Mouse (Mus musculus): ENCODE results near the gene Pon3. TPM values are rescaled to one million over a fixed set of nuclear protein-coding genes. Genes with fewer than 3 reads are reported as not detected.
"Not testable (repeated sequence)": the region's sequence is repeated elsewhere in the genome, so short reads cannot be mapped to it uniquely, and the experiment has no call there.

The Pon3 gene
- total RNA-seq, 2 experiments from 2014 or later = 2.0 to 2.5 TPM

DNA sequence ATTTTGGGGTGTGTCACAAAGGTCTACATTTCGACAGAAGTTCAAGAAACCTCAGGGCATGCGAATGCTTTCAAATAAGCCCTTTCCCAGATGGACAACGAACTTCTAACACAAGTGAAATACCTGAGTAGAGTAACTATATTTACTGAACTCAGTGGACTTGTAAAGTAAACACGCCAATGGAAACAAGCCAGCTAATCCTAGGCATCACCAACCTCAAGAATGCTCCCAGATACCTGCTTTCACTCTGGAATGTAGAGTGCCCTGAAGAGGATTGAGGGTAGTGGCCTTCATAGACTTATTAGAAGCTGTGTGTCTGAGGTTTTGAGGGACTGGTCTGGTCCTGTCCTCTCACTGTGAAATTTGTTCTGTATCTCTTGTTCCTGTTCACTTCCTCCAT, 18.6 kb downstream of the Pon3 start:
- Histone ChIP-seq H3K4me3 (no peak overlapping the region), H3K27ac (no peak overlapping the region)
- no peak for TF ChIP-seq CTCF (IDR thresholded peaks at IDR 0.05)
- no peak for DNase-seq (ENCODE audit: extremely low spot score in 1 of 2, low spot score in 2 of 2)
- intact Hi-C loops (cut with DNase I) = no loop called here

DNA sequence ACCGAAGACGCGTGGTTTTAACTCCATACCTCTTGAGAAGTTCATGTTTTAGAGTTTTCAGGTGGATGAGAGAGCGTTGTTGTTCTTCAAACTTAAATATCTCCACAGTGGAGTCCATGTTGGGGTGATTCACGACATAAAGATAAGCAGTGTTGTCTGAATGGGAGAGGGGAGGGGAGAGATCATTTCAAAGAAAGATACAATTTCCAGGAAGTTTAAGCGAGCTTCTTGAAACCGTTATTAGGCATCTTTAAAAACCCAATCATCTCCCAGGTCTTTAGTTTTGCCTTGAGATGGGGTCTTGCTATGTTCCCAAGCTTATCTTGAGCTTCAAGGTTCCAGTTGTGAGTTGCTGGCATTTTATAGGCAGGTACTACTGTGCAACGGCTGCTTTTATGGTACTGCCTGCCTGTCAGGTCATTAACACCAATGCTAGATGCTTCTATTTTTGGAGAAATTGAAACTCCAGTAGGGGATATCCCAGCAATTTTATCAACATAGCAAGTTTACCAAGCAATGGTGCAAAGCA, 19.2 kb downstream of the Pon3 start:
- H3K27ac ChIP-seq = no peak overlapping the region
- no peak overlapping the region for H3K4me3 ChIP-seq
- intact Hi-C loops (cut with DNase I) = no loop called here
- no peak for TF ChIP-seq CTCF (IDR thresholded peaks at IDR 0.05)
- DNase-seq (ENCODE audit: extremely low spot score in 1 of 2, low spot score in 2 of 2) = no peak

DNA sequence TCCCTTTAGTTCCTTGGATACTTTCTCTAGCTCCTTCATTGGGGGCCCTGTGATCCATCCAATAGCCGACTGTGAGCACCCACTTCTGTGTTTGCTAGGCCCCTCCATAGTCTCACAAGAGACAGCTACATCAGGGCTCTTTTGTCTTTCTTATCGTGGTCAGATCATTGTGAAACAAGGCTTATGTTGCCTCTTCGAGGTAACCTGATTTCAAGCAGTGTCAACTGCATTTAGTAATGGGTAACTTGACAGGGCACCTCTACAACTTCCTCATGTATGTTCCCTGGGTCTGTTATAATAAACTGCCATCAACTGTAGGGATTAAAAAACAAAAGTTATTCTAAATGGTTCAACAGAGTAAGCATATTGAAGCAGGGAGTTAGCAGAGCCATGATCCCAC, 21.5 kb downstream of the Pon3 start:
- Histone ChIP-seq H3K4me3 (no peak overlapping the region), H3K27ac (no peak overlapping the region)
- DNase-seq (ENCODE audit: extremely low spot score in 1 of 2, low spot score in 2 of 2) = no peak
- no peak for TF ChIP-seq CTCF (IDR thresholded peaks at IDR 0.05)
- intact Hi-C loops (cut with DNase I) = no loop called here

DNA sequence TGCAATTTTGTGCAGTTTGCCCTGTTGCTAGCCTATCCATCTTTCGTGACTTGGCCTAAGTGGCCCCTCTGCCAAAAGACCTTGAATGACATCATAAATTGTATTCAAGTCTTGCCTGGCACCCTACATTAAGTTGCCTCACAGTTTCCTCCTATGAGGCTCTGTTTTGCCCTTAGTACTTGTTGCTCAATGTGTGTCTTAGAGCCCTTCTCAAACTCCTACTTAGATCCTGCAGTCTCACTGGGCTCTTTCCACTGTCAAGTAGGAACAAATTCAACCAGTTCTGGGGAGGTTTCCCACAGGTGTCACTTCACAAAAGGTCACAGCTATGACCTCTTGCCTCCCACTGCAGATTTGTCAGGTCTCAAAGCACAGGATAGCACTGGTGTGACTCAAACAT, 22.3 kb downstream of the Pon3 start:
- TF ChIP-seq CTCF (IDR thresholded peaks at IDR 0.05) = no peak
- intact Hi-C loops (cut with DNase I) = no loop called here
- no peak for DNase-seq (ENCODE audit: extremely low spot score in 1 of 2, low spot score in 2 of 2)
- Histone ChIP-seq H3K4me3 (no peak overlapping the region), H3K27ac (no peak overlapping the region)

DNA sequence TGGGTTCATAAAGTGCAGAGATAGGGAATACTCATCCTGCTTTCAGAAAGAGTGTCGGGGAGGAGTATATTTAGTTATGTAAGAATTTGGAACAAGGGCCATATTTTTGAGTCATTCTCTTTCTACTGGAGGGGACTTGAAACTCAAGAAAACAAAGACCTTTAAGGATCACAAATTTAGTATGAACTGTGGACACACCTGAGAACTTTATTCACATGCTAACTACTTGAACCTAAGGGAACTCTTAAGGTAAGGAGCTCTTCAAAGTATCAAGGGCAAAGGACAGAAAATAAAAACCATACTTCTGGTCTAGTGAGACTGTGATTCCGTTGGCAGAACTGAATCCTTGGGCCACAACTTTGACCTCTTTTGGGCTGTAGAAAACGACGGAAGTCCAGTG, 24.1 kb downstream of the Pon3 start:
- no peak for TF ChIP-seq CTCF (IDR thresholded peaks at IDR 0.05)
- H3K27ac ChIP-seq = no peak overlapping the region
- DNase-seq (ENCODE audit: extremely low spot score in 1 of 2, low spot score in 2 of 2) = no peak
- no peak overlapping the region for H3K4me3 ChIP-seq
- intact Hi-C loops (cut with DNase I) = no loop called here

DNA sequence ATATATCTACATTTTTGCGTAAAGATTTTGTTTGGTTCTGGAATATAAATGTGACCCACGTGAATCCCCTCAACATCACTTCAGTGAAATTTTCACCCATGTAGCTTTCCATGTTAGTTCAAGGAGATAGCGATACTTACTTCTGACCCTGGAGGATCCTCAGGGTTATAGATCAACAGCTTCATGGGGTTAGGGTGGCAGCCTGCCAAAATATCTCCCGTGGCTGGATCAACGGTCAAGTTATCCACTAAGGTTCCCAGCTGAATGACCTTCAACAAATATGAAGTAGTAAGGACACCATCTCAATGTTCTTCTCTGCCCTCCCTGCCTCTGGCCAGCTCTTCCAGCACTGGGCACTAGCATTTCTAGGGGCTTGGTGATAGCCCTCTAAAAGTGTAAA, 25.8 kb downstream of the Pon3 start:
- no peak for TF ChIP-seq CTCF (IDR thresholded peaks at IDR 0.05)
- H3K4me3 ChIP-seq = no peak overlapping the region
- no peak overlapping the region for H3K27ac ChIP-seq
- no peak for DNase-seq (ENCODE audit: extremely low spot score in 1 of 2, low spot score in 2 of 2)
- intact Hi-C loops (cut with DNase I) = no loop called here

DNA sequence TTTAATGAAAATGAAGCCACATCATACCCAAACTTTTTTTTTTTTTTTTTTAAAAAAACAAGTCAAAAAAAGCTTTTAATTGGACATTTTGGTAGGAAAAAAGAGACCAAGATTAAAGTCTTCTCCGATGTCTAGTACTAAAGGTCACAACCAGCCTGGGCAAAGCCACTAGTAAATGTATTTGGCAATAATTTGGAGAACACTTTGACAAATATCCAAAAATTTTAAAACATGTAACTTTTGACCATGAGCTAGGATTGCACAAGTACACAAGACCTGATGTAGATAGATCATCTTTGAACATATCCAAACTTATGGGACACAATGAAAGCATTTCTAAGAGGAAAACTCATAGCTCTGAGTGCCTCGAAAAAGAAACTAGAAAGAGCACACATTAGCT, 32.5 kb downstream of the Pon3 start:
- intact Hi-C loops (cut with DNase I); H3K27ac ChIP-seq; DNase-seq (ENCODE audit: extremely low spot score in 1 of 2, low spot score in 2 of 2); H3K4me3 ChIP-seq: not testable (repeated sequence)

DNA sequence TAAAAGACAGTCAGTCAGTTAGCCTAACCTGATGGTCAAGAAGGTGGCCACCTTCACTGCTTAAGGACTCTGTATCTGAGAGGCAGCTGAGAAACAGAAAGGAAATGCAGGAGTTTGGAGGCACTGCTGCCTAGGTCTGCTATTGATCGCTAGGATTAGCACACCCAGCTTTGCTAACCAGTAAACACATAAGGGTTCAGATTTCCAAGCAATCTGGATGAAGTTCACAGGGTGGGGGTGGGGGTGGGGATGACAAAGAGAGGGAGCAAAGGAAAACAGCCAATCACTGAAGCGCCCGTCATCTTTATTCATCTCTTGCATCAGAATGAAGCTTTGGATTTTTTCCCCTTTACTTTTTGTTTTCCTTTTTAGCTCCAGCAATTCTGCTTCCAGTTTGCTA, 34.0 kb downstream of the Pon3 start:
- Histone ChIP-seq H3K4me3 (no peak overlapping the region), H3K27ac (no peak overlapping the region)
- TF ChIP-seq CTCF (IDR thresholded peaks at IDR 0.05) = no peak
- DNase-seq (ENCODE audit: extremely low spot score in 1 of 2, low spot score in 2 of 2) = no peak
- intact Hi-C loops (cut with DNase I) = no loop called here

GRCm38 (mm10) chr6:5218190-5218589, 37.9 kb downstream of the Pon3 start:
- intact Hi-C loops (cut with DNase I) = no loop called here
- TF ChIP-seq CTCF (IDR thresholded peaks at IDR 0.05) = no peak
- no peak overlapping the region for H3K27ac ChIP-seq
- H3K4me3 ChIP-seq = no peak overlapping the region
- DNase-seq (ENCODE audit: extremely low spot score in 1 of 2, low spot score in 2 of 2) = no peak

DNA sequence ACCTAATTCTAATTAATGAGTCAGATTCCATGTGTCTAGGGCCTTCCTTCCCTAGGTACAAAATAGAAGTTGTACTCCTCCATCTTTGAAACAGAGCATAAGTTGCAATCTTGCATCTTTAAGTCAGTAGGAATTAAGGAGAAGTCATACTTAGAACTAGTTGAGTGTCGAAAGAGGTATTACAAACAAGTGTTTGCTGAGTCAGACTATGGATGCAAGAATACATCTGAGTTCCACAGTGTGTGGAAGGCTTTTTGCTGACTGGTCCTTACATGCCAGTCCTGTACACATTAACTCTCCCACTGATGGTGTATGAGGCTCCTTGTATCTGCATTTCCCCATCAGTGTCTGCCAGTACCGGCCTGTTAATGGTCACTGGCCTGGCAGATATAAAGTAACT, 48.3 kb downstream of the Pon3 start:
- TF ChIP-seq CTCF (IDR thresholded peaks at IDR 0.05) = no peak
- intact Hi-C loops (cut with DNase I) = no loop called here
- H3K27ac ChIP-seq = no peak overlapping the region
- no peak overlapping the region for H3K4me3 ChIP-seq
- DNase-seq (ENCODE audit: extremely low spot score in 1 of 2, low spot score in 2 of 2) = no peak

- H3K27ac ChIP-seq = no peak overlapping the region
- DNase-seq (ENCODE audit: extremely low spot score in 1 of 2, low spot score in 2 of 2) = no peak
- TF ChIP-seq CTCF (IDR thresholded peaks at IDR 0.05) = no peak
- intact Hi-C loops (cut with DNase I) = no loop called here
- H3K4me3 ChIP-seq = no peak overlapping the region
Observed at GRCm38 (mm10) chr6:5199916-5200315, 56.2 kb downstream of the Pon3 start.

DNA sequence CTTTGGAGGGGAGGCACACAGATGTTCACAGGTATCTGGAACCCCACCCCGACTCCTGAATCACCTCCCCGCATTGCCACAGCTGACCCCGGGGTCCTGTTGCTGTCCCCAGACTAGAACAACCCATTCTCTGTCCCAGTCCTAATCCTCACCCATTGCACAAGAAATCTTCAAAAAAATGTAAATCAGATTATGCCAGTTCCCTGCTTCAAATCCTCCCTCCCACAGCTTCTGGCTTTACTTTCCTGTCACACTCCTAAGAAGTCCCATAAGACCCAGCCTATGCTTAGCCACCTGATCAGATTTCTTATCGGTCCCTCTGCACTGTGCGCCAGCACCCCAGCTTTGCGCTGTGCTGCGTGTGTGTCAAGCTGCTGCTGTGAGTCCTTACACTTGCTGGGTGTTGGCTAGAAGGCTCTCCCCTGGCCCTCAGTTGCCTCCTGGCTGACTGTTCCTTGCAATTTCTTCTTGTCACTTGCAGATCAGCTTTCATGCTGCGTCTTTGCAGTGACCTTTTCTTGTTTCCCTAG, 56.6 kb downstream of the Pon3 start:
- no peak for DNase-seq (ENCODE audit: extremely low spot score in 1 of 2, low spot score in 2 of 2)
- Histone ChIP-seq H3K27ac (no peak overlapping the region), H3K4me3 (no peak overlapping the region)
- intact Hi-C loops (cut with DNase I) = no loop called here
- no peak for TF ChIP-seq CTCF (IDR thresholded peaks at IDR 0.05)

DNA sequence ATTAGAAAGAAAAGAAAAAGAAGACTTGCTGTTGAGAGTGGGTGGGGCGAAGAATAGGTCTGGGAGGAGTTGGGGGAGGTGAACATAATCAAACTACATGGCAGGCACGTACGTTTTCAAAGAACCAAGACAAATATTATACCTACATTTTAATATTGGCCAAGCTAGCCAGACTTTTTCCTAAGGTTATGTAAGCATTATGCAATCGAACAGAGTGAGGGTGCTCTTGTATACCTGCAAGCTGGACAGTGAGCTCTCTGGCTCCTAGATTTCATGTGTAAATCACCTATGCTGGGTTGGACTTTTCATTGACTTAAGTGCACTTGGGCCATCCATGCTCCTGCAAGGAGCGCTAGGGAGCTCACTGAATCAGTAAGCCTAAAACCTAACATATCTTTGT, 57.5 kb downstream of the Pon3 start:
- DNase-seq (ENCODE audit: extremely low spot score in 1 of 2, low spot score in 2 of 2) = no peak
- Histone ChIP-seq H3K4me3 (no peak overlapping the region), H3K27ac (no peak overlapping the region)
- intact Hi-C loops (cut with DNase I) = no loop called here
- no peak for TF ChIP-seq CTCF (IDR thresholded peaks at IDR 0.05)

All from left cerebral cortex, adult 2 months (tissue).